Mouse (Mus musculus) B cell, adult (primary cell): ENCODE data around the gene Mkln1. TPM values are rescaled to one million over a fixed set of nuclear protein-coding genes. Genes with fewer than 3 reads are reported as not detected.

ENCODE experiments used
- total RNA-seq: library from RNA; stranded (reverse); gene quantifications from 4 replicates; pipeline ENCODE4 v1.2.4, GENCODE M21; 2023; ENCODE audit not compliant: inconsistent age

The Mkln1 gene
- 122 to 153 TPM (median 137 TPM) in 4 replicates for total RNA-seq

GRCm38 (mm10) chr6:31398431-31399205, at the start of gene Mkln1:
Mkln1 (plus strand) TSS chr6:31398735.

GRCm38 (mm10) chr6:31563235-31564181, 165.0 kb downstream of the Mkln1 start, which contains the start of gene Podxl:
Podxl (minus strand) TSS chr6:31563981.

Other genes starting within 250 kb of the Mkln1 start
- 0.09 TPM in 2 of 4 replicates, not detected in the others for gene Podxl, start 165.2 kb downstream of the Mkln1 start, total RNA-seq